Mouse (Mus musculus) heart, adult 2 months (tissue): ENCODE measurements around the gene Maco1.

Experiments used
- EP300 ChIP-seq: fragments of 200-500 bp; IDR thresholded peaks from 2 replicates; pipeline ENCODE4 v1.6.1; 2011; ENCODE audit warnings: low read depth, low read length, control low read depth; ENCODE audit not compliant: insufficient read depth
- POLR2A ChIP-seq: fragments of 200-500 bp; IDR thresholded peaks from 2 replicates; pipeline ENCODE4 v1.6.1; 2011; ENCODE audit warnings: mild to moderate bottlenecking, low read depth, low read length, control low read depth; ENCODE audit not compliant: insufficient read depth

DNA sequence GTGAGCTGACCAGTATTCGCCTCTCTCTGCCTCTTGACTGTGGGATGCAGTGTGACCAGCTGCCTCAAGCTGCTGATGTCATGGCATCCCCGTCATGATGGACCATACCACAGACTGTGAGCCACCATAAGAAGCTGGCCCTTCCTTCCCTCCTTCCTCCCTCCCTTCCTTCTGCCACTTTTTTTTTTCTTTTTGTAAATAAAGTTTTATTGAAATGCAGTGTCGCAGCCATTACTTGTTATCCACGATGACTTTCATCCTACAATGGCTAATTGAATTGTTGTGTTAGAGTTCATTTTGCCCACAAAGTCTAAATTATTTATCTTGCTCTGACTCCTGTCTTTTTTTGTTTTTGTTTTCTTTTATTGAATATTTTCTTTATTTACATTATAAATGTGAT is 5.3 kb upstream of the Maco1 start:
- TF ChIP-seq EP300 (no peak), POLR2A (no peak)
